Mouse (Mus musculus) midbrain, embryonic 12.5 days (tissue): ENCODE data around the gene 4930550C14Rik. TPM values are rescaled to one million over a fixed set of nuclear protein-coding genes. Genes with fewer than 3 reads are reported as not detected.

Source experiments
- ATAC-seq: fragments of 200-750 bp; cut with Nextera tagmentation; 2 replicates; pipeline ENCODE4 v1.8.0; 2017; ENCODE audit warnings: low read depth, moderate TSS enrichment, moderate library complexity; ENCODE audit not compliant: low FRiP score
- H3K27ac ChIP-seq: fragments of 300-500 bp; sonication (generic); replicated peaks from 2 replicates; pipeline ENCODE4 v1.5.1; 2016; ENCODE audit warnings: mild to moderate bottlenecking
- H3K27me3 ChIP-seq: fragments of 300-500 bp; sonication (generic); 2 replicates; pipeline ENCODE4 v1.6.1; 2016; ENCODE audit warnings: mild to moderate bottlenecking
- H3K36me3 ChIP-seq: fragments of 300-500 bp; sonication (generic); 2 replicates; pipeline ENCODE4 v1.6.1; 2016
- H3K4me1 ChIP-seq: fragments of 300-500 bp; sonication (generic); 2 replicates; pipeline ENCODE4 v1.6.1; 2016
- H3K4me2 ChIP-seq: fragments of 300-500 bp; sonication (generic); replicated peaks from 2 replicates; pipeline ENCODE4 v1.6.1; 2016; ENCODE audit warnings: mild to moderate bottlenecking, moderate library complexity
- H3K4me3 ChIP-seq: fragments of 300-500 bp; sonication (generic); 2 replicates; pipeline ENCODE4 v1.5.1; 2016; ENCODE audit warnings: mild to moderate bottlenecking
- H3K9ac ChIP-seq: fragments of 300-500 bp; sonication (generic); replicated peaks from 2 replicates; pipeline ENCODE4 v1.6.1; 2016; ENCODE audit warnings: mild to moderate bottlenecking, moderate library complexity
- H3K9me3 ChIP-seq: fragments of 300-500 bp; sonication (generic); 2 replicates; pipeline ENCODE4 v1.6.1; 2016; ENCODE audit warnings: mild to moderate bottlenecking
- WGBS: fragments of 180-500 bp; shearing (Covaris S2); methylation state at CpG from one replicate; pipeline ENCODE4 v1.1.7; 2016; 5-methylcytosine and 5-hydroxymethylcytosine counted together
- polyA plus RNA-seq: library from polyadenylated mRNA; unstranded; fragments of >200 nt; fragmentation: Nextera tagmentation; extraction: Ambion mirVana; gene quantifications from 2 replicates; pipeline ENCODE4 v1.2.1, GENCODE M21; 2016

Gene 4930550C14Rik
- polyA plus RNA-seq, 1 experiment from 2014 or later: 0.40 TPM

- 21% methylated on average over 21 of the region's 21 CpGs for WGBS
- peak overlapping the region; percentile 87 for H3K27ac ChIP-seq
These were observed 2.9 kb downstream of the 4930550C14Rik start for GRCm38 (mm10) chr9:53404753-53405722.

GRCm38 (mm10) chr9:53408548-53408947 is 6.4 kb downstream of the 4930550C14Rik start:
- Histone ChIP-seq H3K4me2 (no peak overlapping the region), H3K9ac (no peak overlapping the region), H3K4me3 (no peak overlapping the region), H3K9me3 (no peaks in the 10 kb centered on the region), H3K27me3 (no peaks in the 10 kb centered on the region), H3K4me1 (0 out of 2 replicates have a peak, but pooled peaks cover 5% of the 10 kb centered on the region), H3K27ac (no peak overlapping the region), H3K36me3 (no peaks in the 10 kb centered on the region)
- 86% methylated on average over 4 of the region's 4 CpGs for WGBS
- ATAC-seq: no peak

More at GRCm38 (mm10) chr9:53404753-53405722, 2.9 kb downstream of the 4930550C14Rik start:
- Histone ChIP-seq H3K4me2 (peak overlapping the region; percentile 60), H3K9me3 (no peaks in the 10 kb centered on the region), H3K9ac (peak overlapping the region; percentile 61), H3K36me3 (no peaks in the 10 kb centered on the region), H3K4me1 (peaks cover 10% of the 10 kb centered on the region; the same call in 1 of the 2 replicates), H3K4me3 (peak overlapping the region; percentile 43), H3K27me3 (no peaks in the 10 kb centered on the region)
- ATAC-seq: peak; percentile 92

GRCm38 (mm10) chr9:53408953-53409361 is 6.8 kb downstream of the 4930550C14Rik start:
- Histone ChIP-seq H3K4me2 (no peak overlapping the region), H3K9ac (no peak overlapping the region), H3K36me3 (no peaks in the 10 kb centered on the region), H3K4me3 (no peak overlapping the region), H3K9me3 (no peaks in the 10 kb centered on the region), H3K4me1 (0 out of 2 replicates have a peak, but pooled peaks cover 5% of the 10 kb centered on the region), H3K27ac (no peak overlapping the region), H3K27me3 (no peaks in the 10 kb centered on the region)
- no peak for ATAC-seq
- 89% methylated on average over 2 of the region's 2 CpGs for WGBS

- Histone ChIP-seq H3K4me1 (0 out of 2 replicates have a peak, but pooled peaks cover 5% of the 10 kb centered on the region), H3K4me3 (no peak overlapping the region), H3K27ac (no peak overlapping the region), H3K36me3 (no peaks in the 10 kb centered on the region), H3K9me3 (no peaks in the 10 kb centered on the region), H3K9ac (no peak overlapping the region), H3K27me3 (no peaks in the 10 kb centered on the region), H3K4me2 (no peak overlapping the region)
- no peak for ATAC-seq
- WGBS: 87% methylated on average over 3 of the region's 3 CpGs
These were observed 7.3 kb downstream of the 4930550C14Rik start for GRCm38 (mm10) chr9:53409427-53409826.

GRCm38 (mm10) chr9:53422133-53422896 is 20.2 kb downstream of the 4930550C14Rik start:
- Histone ChIP-seq H3K27me3 (no peaks in the 10 kb centered on the region), H3K4me1 (no peaks in the 10 kb centered on the region), H3K27ac (no peak overlapping the region), H3K4me2 (no peak overlapping the region), H3K36me3 (no peaks in the 10 kb centered on the region), H3K9ac (no peak overlapping the region), H3K9me3 (no peaks in the 10 kb centered on the region), H3K4me3 (no peak overlapping the region)
- WGBS: 80% methylated on average over 9 of the region's 9 CpGs
- ATAC-seq: no peak

- Histone ChIP-seq H3K27me3 (no peaks in the 10 kb centered on the region), H3K9me3 (no peaks in the 10 kb centered on the region), H3K27ac (no peak overlapping the region), H3K4me1 (no peaks in the 10 kb centered on the region), H3K36me3 (no peaks in the 10 kb centered on the region), H3K4me2 (no peak overlapping the region), H3K4me3 (no peak overlapping the region), H3K9ac (no peak overlapping the region)
- ATAC-seq: no peak
- WGBS: 93% methylated on average over 3 of the region's 3 CpGs
These were observed 24.6 kb downstream of the 4930550C14Rik start for GRCm38 (mm10) chr9:53426726-53427125.

- WGBS: 84% methylated on average over 3 of the region's 3 CpGs
- no peak for ATAC-seq
- H3K4me2 ChIP-seq: no peak overlapping the region
- no peaks in the 10 kb centered on the region for H3K9me3 ChIP-seq
- no peak overlapping the region for H3K27ac ChIP-seq
- no peaks in the 10 kb centered on the region for H3K27me3 ChIP-seq
- no peak overlapping the region for H3K9ac ChIP-seq
- H3K4me3 ChIP-seq: no peak overlapping the region
- H3K36me3 ChIP-seq: no peaks in the 10 kb centered on the region
- H3K4me1 ChIP-seq: no peaks in the 10 kb centered on the region
These were observed 25.5 kb downstream of the 4930550C14Rik start for GRCm38 (mm10) chr9:53427638-53428037.

- no peak overlapping the region for H3K4me3 ChIP-seq
- 93% methylated on average over 14 of the region's 14 CpGs for WGBS
- no peaks in the 10 kb centered on the region for H3K27me3 ChIP-seq
- no peak for ATAC-seq
- no peak overlapping the region for H3K9ac ChIP-seq
- no peaks in the 10 kb centered on the region for H3K9me3 ChIP-seq
- no peak overlapping the region for H3K4me2 ChIP-seq
- no peak overlapping the region for H3K27ac ChIP-seq
- peaks cover 19% of the 10 kb centered on the region for H3K36me3 ChIP-seq
- no peaks in the 10 kb centered on the region for H3K4me1 ChIP-seq
These were observed 33.9 kb downstream of the 4930550C14Rik start for GRCm38 (mm10) chr9:53435830-53436570.

- H3K27ac ChIP-seq: no peak overlapping the region
- H3K27me3 ChIP-seq: no peaks in the 10 kb centered on the region
- no peaks in the 10 kb centered on the region for H3K9me3 ChIP-seq
- H3K4me1 ChIP-seq: no peaks in the 10 kb centered on the region
- no peak overlapping the region for H3K9ac ChIP-seq
- 95% methylated on average over 1 of the region's 1 CpGs for WGBS
- no peak overlapping the region for H3K4me2 ChIP-seq
- peaks cover 46% of the 10 kb centered on the region for H3K36me3 ChIP-seq
- no peak overlapping the region for H3K4me3 ChIP-seq
- ATAC-seq: no peak
These were observed 48.5 kb downstream of the 4930550C14Rik start for GRCm38 (mm10) chr9:53450609-53451008.

- no peak overlapping the region for H3K4me3 ChIP-seq
- WGBS: 94% methylated on average over 2 of the region's 2 CpGs
- no peak overlapping the region for H3K9ac ChIP-seq
- no peak overlapping the region for H3K4me2 ChIP-seq
- no peaks in the 10 kb centered on the region for H3K9me3 ChIP-seq
- H3K36me3 ChIP-seq: peaks cover 48% of the 10 kb centered on the region
- no peak for ATAC-seq
- no peaks in the 10 kb centered on the region for H3K4me1 ChIP-seq
- H3K27ac ChIP-seq: no peak overlapping the region
- H3K27me3 ChIP-seq: no peaks in the 10 kb centered on the region
These were observed 49.9 kb downstream of the 4930550C14Rik start for GRCm38 (mm10) chr9:53452038-53452437.

GRCm38 (mm10) chr9:53472806-53473518 is 70.8 kb downstream of the 4930550C14Rik start:
- Histone ChIP-seq H3K9ac (no peak overlapping the region), H3K27me3 (no peaks in the 10 kb centered on the region), H3K27ac (no peak overlapping the region), H3K9me3 (no peaks in the 10 kb centered on the region), H3K4me2 (no peak overlapping the region), H3K36me3 (peaks cover 8% of the 10 kb centered on the region), H3K4me3 (no peak overlapping the region), H3K4me1 (no peaks in the 10 kb centered on the region)
- no peak for ATAC-seq
- WGBS: 88% methylated on average over 9 of the region's 9 CpGs
